Mouse (Mus musculus) frontal cortex, postnatal 14 days (tissue): ENCODE measurements around the gene Sim1.

Source experiments
- DNase-seq, 2 experiments: peaks; one replicate each; pipeline ENCODE4 v3.0.0; 2022; ENCODE audit warnings: low spot score in 2 of 2

The Sim1 gene

GRCm38 (mm10) chr10:50901601-50902475 lies 7.3 kb downstream of the Sim1 start:
- no peak for DNase-seq

GRCm38 (mm10) chr10:50902741-50903715 lies 8.5 kb downstream of the Sim1 start:
- DNase-seq: no peak

DNA sequence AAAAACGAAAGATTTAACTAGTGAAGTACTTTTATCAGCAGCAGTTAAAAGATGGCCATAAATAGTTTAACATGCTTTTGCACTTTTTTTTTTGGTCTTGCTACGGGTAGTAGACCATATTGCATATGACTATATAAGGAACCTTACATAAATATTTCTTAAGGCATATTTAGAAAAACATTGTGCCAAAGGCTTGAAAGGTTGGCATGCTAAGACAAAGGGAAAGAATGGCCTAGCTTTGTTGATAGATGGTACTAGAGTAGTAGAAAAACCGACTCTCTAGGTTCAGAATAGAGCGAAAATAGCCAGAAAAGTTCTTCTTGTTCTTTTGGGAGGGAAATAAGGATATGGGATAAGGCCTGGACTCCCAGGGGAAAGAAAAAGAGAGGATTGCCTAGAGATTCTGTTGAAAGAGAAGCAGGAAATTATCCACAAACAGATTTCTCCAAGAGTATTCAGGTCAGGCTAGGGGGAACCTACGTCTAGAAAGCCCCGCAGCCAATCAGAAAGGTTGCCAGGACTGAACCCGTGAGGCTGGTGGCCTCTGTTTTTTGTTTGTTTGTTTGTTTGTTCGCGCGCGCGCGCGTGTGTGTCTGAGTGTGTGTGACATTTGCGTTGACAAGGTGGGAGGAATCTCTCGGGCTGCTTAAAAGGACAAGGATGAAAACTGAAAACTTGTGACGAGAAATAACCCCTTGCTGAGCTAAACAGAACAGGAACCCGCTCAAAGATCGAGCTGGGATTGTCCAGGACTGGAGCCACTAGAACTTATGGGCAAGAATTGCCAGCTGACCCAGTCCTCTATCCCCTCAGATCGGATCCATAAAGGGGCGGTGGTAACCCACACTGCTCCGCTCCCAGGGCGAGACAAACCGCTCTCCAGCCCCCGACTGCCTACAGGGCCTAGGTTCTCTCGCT lies 9.6 kb downstream of the Sim1 start:
- no peak for DNase-seq

GRCm38 (mm10) chr10:50904764-50905701 lies 10.5 kb downstream of the Sim1 start:
- no peak for DNase-seq

DNA sequence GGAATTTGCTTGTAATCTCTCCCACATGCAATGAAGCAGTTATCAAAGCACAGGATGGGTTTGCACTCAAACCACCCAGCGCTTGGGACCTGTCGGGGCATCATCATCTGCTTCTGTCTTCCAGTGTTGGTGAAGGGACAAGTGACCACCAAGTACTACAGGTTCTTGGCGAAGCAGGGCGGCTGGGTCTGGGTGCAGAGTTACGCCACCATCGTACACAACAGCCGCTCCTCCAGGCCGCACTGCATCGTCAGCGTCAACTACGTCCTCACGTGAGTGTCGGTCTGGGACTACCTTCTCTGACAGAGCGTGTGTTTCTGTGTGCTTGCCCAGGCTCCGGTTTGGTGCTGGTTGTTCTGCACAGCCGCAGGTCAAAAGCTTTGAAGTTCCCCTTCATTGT lies 15.8 kb downstream of the Sim1 start:
- no peak for DNase-seq

GRCm38 (mm10) chr10:50910861-50911410 lies 16.4 kb downstream of the Sim1 start:
- DNase-seq: no peak

DNA sequence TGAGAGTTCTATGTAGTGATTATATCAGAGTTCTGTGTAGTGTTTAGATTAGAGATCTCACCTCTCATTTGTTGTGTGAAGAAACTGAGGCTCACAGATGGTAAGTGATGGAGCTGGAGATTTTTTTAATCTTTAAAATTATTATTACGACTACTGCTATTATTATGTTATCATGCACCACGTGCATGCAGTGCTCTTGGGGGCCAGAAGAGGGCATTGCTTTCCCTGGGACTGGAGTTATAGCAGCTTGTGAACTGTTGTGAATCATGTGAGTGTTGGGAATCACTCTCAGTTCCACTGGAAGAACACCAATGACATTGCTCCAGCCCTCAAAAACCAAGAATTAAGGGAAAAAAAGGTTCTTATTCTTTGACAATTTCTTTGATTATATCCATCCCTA lies 21.1 kb downstream of the Sim1 start:
- no peak for DNase-seq

DNA sequence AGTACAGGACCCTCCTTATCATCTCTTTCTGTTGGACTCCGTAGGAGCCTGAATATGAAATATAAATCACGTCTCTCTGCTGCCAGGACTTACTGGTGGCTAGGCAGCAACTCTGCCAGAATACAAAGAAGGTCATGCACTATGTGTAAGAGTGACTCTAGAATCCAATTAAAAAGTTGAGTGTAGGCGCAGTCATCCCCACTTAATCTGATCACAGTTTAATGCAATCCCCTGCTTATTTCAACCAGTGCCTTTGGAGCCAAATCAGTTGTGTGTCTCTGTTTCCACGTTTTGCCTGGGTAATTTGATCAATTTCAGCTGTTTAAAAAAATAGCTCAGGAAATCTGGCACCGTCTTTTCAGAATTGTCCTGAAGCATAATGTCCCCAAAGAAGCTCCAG lies 34.7 kb downstream of the Sim1 start:
- no peak for DNase-seq

DNA sequence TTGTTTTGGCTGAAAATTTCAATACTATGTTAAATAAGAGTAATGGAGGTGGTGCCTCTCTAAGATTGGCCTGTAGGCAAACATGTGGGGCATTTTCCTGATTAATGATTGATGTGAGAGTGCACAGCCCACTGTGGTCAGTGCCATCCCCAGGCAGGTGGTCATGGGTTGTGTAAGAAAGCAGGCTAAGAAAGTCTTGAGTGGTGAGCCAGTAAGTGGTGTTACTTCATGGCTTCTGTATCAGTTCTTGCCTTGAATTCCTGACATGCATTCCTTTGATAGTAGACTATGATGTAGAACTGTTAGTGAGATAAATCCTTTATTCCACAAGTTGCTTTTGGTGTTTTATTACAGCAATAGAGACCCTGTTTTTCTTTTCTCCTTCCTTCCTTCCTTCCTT lies 41.1 kb downstream of the Sim1 start:
- DNase-seq: no peak

GRCm38 (mm10) chr10:50973625-50974024 lies 79.1 kb downstream of the Sim1 start:
- no peak for DNase-seq

GRCm38 (mm10) chr10:50981849-50982248 lies 87.3 kb downstream of the Sim1 start:
- DNase-seq: no peak

GRCm38 (mm10) chr10:50983620-50984019 lies 89.1 kb downstream of the Sim1 start:
- no peak for DNase-seq

- no peak for DNase-seq
Measured at GRCm38 (mm10) chr10:51007798-51008197, 113.2 kb downstream of the Sim1 start.

GRCm38 (mm10) chr10:51011391-51012150 lies 117.0 kb downstream of the Sim1 start:
- no peak for DNase-seq

- no peak for DNase-seq
Measured at GRCm38 (mm10) chr10:51014901-51015300, 120.3 kb downstream of the Sim1 start.

- no peak for DNase-seq
Measured at GRCm38 (mm10) chr10:51015362-51015761, 120.8 kb downstream of the Sim1 start.

DNA sequence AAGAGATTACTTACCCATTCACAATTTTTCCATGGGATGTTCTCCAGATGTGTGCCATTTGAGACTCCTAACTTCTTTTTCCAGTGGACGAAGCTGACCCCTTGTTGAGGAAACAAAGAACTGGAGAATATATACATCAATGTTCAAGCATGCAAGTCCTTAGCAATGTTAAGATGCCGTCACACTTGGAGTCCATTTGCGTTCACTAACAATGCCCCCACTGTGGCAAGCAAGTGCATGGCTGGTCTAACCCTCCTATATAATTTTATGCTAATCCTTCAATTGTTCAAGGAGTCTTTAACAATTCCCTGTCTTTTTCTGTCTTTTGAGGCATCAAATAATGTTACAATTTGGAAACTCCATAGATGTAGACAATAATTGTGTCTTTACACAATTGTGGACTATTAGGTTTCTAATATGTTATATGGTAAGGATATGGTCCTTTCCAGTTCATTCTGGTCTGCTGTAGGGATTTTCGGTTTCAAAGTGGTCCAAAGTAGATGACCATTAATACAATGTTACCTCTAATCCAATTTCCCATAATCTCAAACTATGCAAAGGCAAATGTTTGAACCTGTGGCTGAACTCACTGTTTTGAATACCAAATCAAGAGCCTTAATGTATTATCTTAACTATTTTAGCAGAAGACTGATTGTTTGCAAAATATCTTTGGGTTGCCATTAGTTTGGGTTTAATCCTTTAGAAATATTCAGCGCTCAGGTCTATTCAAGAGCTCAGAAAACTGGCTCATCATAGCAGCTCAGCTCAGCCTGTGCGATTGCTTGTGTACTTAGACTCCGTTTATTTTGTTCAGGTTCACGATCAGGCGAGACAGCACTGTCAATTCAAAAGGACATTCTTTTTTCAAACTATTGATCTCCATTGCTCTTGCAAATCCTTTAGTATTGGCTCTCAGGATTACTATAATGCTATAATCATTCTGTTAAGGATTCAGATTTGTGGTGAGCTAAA lies 129.0 kb downstream of the Sim1 start:
- DNase-seq: no peak
